Mouse (Mus musculus): Measurements from ENCODE around the gene Samd1.

DNA sequence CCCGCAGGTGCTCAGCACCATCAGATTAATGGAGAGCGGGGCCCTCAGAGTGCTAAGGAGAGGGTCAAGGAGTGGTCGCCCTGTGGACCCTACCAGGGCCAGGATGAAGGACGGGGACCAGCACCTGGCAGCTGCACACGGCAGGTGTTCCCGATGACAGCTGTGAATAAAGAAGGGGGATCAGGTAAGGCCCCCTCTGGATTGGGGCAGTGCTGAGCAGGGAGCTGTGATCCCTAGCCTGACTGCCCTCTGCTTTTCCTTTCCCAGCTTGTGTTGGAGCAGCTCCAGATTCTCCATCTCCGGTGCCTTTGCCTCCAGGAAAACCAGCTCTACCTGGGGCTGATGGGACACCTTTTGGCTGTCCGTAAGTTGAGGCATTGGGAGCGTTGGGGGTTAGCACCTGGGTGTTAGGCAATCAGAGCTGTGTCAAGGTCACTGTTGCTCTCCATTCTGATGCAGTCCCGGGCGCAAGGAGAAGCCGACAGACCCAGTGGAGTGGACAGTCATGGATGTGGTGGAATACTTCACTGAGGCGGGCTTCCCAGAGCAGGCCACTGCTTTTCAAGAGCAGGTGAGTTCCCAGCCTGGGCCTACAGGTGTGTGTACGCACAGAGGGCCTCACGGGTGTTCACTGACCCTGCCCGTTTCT is 1.7 kb downstream of the Samd1 start:
- TF ChIP-seq CTCF (IDR thresholded peaks at IDR 0.05; ENCODE audit: extremely low read depth, insufficient read depth, low read length) (no peak), POLR2A (IDR thresholded peaks at IDR 0.05; ENCODE audit: extremely low read depth, insufficient read depth, low read length) (no peak)
